Mouse (Mus musculus): ENCODE results near the gene Fcho2.

GRCm38 (mm10) chr13:98716176-98716575 lies 99.1 kb downstream of the Fcho2 start:
- TF ChIP-seq POLR2A (IDR thresholded peaks at IDR 0.05; ENCODE audit: insufficient read depth, low read length) (no peak), CTCF (IDR thresholded peaks at IDR 0.05; ENCODE audit: low read depth, low read length) (no peak), EP300 (IDR thresholded peaks at IDR 0.05; ENCODE audit: insufficient read depth, low read depth, low read length) (no peak)

Data from ES-Bruce4 (cell line).